Mouse (Mus musculus) megakaryocyte, embryonic 14.5 days (primary cell): ENCODE measurements at regions not wholly inside any gene's neighbourhood (a gene's known extent, or its start where the extent isn't known, plus 50 kb on each side); places are given as distances from the start of the nearest gene placed in this dataset.
"Not testable (repeated sequence)": the region's sequence is repeated elsewhere in the genome, so short reads cannot be mapped to it uniquely, and the experiment has no call there.

Experiments used
- H3K27me3 ChIP-seq: replicated peaks from 2 replicates; pipeline ENCODE3; 2012; ENCODE audit warnings: inconsistent platforms
- H3K36me3 ChIP-seq: replicated peaks from 2 replicates; pipeline ENCODE3; 2012; ENCODE audit warnings: low read length, inconsistent platforms, mixed read lengths
- H3K4me1 ChIP-seq: 2 replicates; pipeline ENCODE4 v1.6.1; 2012; ENCODE audit warnings: inconsistent platforms
- H3K4me3 ChIP-seq: replicated peaks from 2 replicates; pipeline ENCODE3; 2012; ENCODE audit warnings: moderate library complexity, mild to moderate bottlenecking, inconsistent platforms
- H3K9me3 ChIP-seq: 2 replicates; pipeline ENCODE4 v1.6.1; 2012; ENCODE audit warnings: inconsistent platforms
- FLI1 ChIP-seq: IDR thresholded peaks from 2 replicates; pipeline ENCODE4 v1.6.1; 2012; ENCODE audit warnings: low read length, inconsistent platforms, mixed read lengths
- GATA1 ChIP-seq: IDR thresholded peaks from 3 replicates; pipeline ENCODE4 v1.6.1; 2012; ENCODE audit warnings: mixed read lengths, low read length, inconsistent platforms, borderline replicate concordance

DNA sequence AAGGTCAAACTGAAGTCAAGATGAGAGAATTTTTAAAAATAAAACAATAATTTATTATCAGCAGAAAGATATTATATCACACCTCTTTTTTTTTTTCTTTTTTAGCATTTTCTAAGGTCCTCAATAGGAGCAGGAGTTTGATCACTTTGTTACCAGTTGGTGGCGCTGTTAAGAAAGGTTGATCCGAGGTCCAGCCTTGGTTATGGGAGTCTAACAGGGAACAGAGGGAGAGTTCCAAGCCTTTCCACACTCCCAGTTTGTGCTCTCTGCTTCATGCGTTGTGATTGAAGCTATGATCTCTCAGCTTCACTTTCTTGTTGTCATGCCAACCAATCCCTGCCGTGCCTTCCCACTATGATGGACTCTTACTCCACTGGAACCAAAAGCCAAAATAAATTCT lies 83.8 kb downstream of the Fam174a start:
- Histone ChIP-seq H3K4me3 (no peak overlapping the region), H3K9me3 (no peaks in the 10 kb centered on the region), H3K36me3 (no peaks in the 10 kb centered on the region), H3K27me3 (no peaks in the 10 kb centered on the region), H3K4me1 (no peaks in the 10 kb centered on the region)
- no peak for TF ChIP-seq FLI1
- TF ChIP-seq GATA1 = no peak

DNA sequence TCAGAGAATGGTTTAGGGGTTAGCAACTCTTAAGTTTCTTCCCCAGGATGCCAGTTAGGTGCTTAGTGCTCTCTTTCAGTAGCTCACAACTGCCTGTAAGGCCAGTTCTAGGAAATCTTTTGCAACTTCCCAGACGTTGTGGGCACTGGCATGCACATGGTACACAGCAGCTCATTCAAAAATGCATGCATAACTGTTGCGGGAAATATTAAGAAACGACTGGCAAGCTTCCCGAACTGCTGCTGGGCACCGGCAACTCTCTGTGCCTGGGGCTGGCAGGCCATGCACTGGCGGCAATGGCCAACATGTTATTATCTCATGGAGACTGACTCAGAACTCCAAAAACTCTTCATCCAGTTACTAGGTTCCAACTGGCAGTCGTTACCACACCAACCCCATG lies 86.3 kb downstream of the Fam174a start:
- TF ChIP-seq GATA1 (no peak), FLI1 (no peak)

GRCm38 (mm10) chr1:95422253-95422652 lies 108.8 kb downstream of the Fam174a start:
- Histone ChIP-seq H3K36me3 (no peaks in the 10 kb centered on the region), H3K4me1 (no peaks in the 10 kb centered on the region), H3K9me3 (no peaks in the 10 kb centered on the region), H3K27me3 (no peaks in the 10 kb centered on the region), H3K4me3 (no peak overlapping the region)
- no peak for TF ChIP-seq GATA1
- no peak for TF ChIP-seq FLI1

More for the DNA sequence above, 86.3 kb downstream of the Fam174a start:
- no peaks in the 10 kb centered on the region for H3K36me3 ChIP-seq
- no peaks in the 10 kb centered on the region for H3K27me3 ChIP-seq
- H3K9me3 ChIP-seq = no peaks in the 10 kb centered on the region
- no peaks in the 10 kb centered on the region for H3K4me1 ChIP-seq
- no peak overlapping the region for H3K4me3 ChIP-seq

GRCm38 (mm10) chr1:95425420-95425819 lies 112.0 kb downstream of the Fam174a start:
- Histone ChIP-seq H3K4me1 (no peaks in the 10 kb centered on the region), H3K36me3 (no peaks in the 10 kb centered on the region), H3K27me3 (no peaks in the 10 kb centered on the region), H3K9me3 (no peaks in the 10 kb centered on the region), H3K4me3 (no peak overlapping the region)
- TF ChIP-seq GATA1 (no peak), FLI1 (no peak)

GRCm38 (mm10) chr1:95437155-95437554 lies 123.7 kb downstream of the Fam174a start:
- Histone ChIP-seq H3K4me3 (no peak overlapping the region), H3K27me3 (no peaks in the 10 kb centered on the region), H3K36me3 (no peaks in the 10 kb centered on the region), H3K9me3 (no peaks in the 10 kb centered on the region), H3K4me1 (no peaks in the 10 kb centered on the region)
- TF ChIP-seq FLI1 = no peak
- no peak for TF ChIP-seq GATA1

GRCm38 (mm10) chr1:95445541-95445940 lies 132.1 kb downstream of the Fam174a start:
- TF ChIP-seq FLI1 = no peak
- no peak for TF ChIP-seq GATA1
- H3K36me3 ChIP-seq = no peaks in the 10 kb centered on the region
- no peaks in the 10 kb centered on the region for H3K9me3 ChIP-seq

GRCm38 (mm10) chr1:95448962-95449558 lies 135.6 kb downstream of the Fam174a start:
- no peaks in the 10 kb centered on the region for H3K36me3 ChIP-seq
- no peak overlapping the region for H3K4me3 ChIP-seq
- peaks cover 8% of the 10 kb centered on the region for H3K4me1 ChIP-seq
- no peaks in the 10 kb centered on the region for H3K27me3 ChIP-seq
- TF ChIP-seq FLI1 (no peak), GATA1 (no peak)
- H3K9me3 ChIP-seq = no peaks in the 10 kb centered on the region

More at GRCm38 (mm10) chr1:95445541-95445940, 132.1 kb downstream of the Fam174a start:
- Histone ChIP-seq H3K27me3 (no peaks in the 10 kb centered on the region), H3K4me3 (no peak overlapping the region), H3K4me1 (no peaks in the 10 kb centered on the region)

DNA sequence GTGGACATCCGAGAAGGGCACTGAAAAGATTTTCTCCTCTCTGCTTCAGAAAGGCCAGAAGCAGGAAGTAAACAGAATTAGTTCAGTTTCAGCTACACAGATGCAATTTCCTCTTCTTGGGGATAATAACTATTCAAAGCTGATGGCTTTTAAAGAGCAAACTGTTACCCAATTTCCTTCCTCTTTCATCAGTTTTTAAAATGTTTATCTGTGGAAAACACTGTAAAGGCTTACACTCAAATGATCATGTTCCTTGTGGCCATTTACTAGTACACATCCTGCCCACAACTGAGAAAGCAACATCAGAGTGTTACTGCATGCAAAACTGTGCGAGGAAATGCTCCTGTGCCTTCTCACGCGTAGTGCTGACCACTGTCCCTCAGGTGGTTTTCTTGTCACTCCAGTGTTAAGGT lies 137.5 kb downstream of the Fam174a start:
- Histone ChIP-seq H3K36me3 (no peaks in the 10 kb centered on the region), H3K4me3 (peak overlapping the region; percentile 76), H3K9me3 (no peaks in the 10 kb centered on the region), H3K4me1 (peaks cover 8% of the 10 kb centered on the region), H3K27me3 (no peaks in the 10 kb centered on the region)
- no peak for TF ChIP-seq FLI1
- no peak for TF ChIP-seq GATA1

- H3K4me3 ChIP-seq, H3K36me3 ChIP-seq, H3K4me1 ChIP-seq, H3K9me3 ChIP-seq, H3K27me3 ChIP-seq: not testable (repeated sequence)
Measured at GRCm38 (mm10) chr1:95451755-95452154, 138.3 kb downstream of the Fam174a start.

GRCm38 (mm10) chr1:95454246-95454645 lies 140.8 kb downstream of the Fam174a start:
- Histone ChIP-seq H3K9me3 (no peaks in the 10 kb centered on the region), H3K36me3 (no peaks in the 10 kb centered on the region), H3K4me1 (peaks cover 8% of the 10 kb centered on the region), H3K27me3 (no peaks in the 10 kb centered on the region), H3K4me3 (no peak overlapping the region)
- TF ChIP-seq GATA1 = no peak
- TF ChIP-seq FLI1 = no peak

DNA sequence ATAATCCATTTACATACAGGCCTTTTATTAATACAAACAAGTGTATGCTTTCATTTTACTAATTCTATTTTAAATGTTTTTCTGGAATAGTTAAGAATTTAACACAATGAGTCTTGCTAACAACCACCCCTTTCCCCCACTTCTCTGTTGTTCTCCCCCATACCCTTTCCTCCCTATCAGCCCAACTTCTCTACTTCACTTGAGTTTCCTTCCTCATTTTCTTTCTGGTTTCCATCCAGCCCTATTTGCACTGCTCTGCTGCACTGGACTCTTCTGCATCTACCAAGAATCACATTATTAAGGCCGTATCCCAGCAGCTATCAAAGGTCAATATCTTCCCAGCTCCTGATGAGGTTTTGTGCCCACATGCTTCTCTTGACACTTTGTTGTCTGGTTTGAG lies 145.9 kb downstream of the Fam174a start:
- Histone ChIP-seq H3K9me3 (peaks cover 13% of the 10 kb centered on the region), H3K27me3 (no peaks in the 10 kb centered on the region), H3K36me3 (peaks cover 6% of the 10 kb centered on the region), H3K4me1 (peaks cover 3% of the 10 kb centered on the region), H3K4me3 (no peak overlapping the region)
- TF ChIP-seq GATA1 (no peak), FLI1 (no peak)
